Mouse (Mus musculus): ENCODE results near the gene Tubgcp2. TPM values are rescaled to one million over a fixed set of nuclear protein-coding genes. Genes with fewer than 3 reads are reported as not detected.

Tubgcp2 gene
- total and polyA plus RNA-seq, 3 experiments = 27.1 to 43.6 TPM; not detected in 1

- H3K27ac ChIP-seq (ENCODE audit: control insufficient read depth, low read depth, low read length) = no peak overlapping the region
- no peaks in the 10 kb centered on the region for H3K4me1 ChIP-seq (ENCODE audit: control insufficient read depth in 1 of 2, insufficient read depth in 2 of 2, low read length in 2 of 2)
- no peak overlapping the region for H3K9ac ChIP-seq (ENCODE audit: control insufficient read depth, low read depth, low read length, poor library complexity, severe bottlenecking)
- no peak overlapping the region for H3K4me3 ChIP-seq (ENCODE audit: control insufficient read depth in 1 of 2, insufficient read depth in 1 of 2, low read depth in 2 of 2, low read length in 2 of 2)
- H3K27me3 ChIP-seq (ENCODE audit: control insufficient read depth in 1 of 2, insufficient read depth in 2 of 2, low read length in 2 of 2) = no peaks in the 10 kb centered on the region
- no peaks in the 10 kb centered on the region for H3K36me3 ChIP-seq (ENCODE audit: control insufficient read depth in 1 of 2, insufficient read depth in 2 of 2, low read length in 2 of 2)
- TF ChIP-seq MYC (IDR thresholded peaks at IDR 0.05; ENCODE audit: low read depth, low read length) = no peak
- TF ChIP-seq POLR2AphosphoS5 (IDR thresholded peaks at IDR 0.05; ENCODE audit: borderline replicate concordance, low read depth, low read length) = no peak
- TF ChIP-seq ELF1 (IDR thresholded peaks at IDR 0.05; ENCODE audit: low read depth, low read length) = no peak
- TF ChIP-seq EP300 (IDR thresholded peaks at IDR 0.05; ENCODE audit: low read depth in 1 of 2, low read length in 2 of 2) = no peak
- TF ChIP-seq BHLHE40 (IDR thresholded peaks at IDR 0.05; ENCODE audit: borderline replicate concordance, low read depth, low read length) = no peak
- TF ChIP-seq TBP (IDR thresholded peaks at IDR 0.05; ENCODE audit: low read depth, low read length) = no peak
- TF ChIP-seq ZMIZ1 (IDR thresholded peaks at IDR 0.05; ENCODE audit: low read depth, low read length) = no peak
- TF ChIP-seq RAD21 (IDR thresholded peaks at IDR 0.05; ENCODE audit: low read depth, low read length) = no peak
- no peak for TF ChIP-seq JUND (IDR thresholded peaks at IDR 0.05; ENCODE audit: low read depth, low read length)
- no peak for TF ChIP-seq GATA1 (IDR thresholded peaks at IDR 0.05; ENCODE audit: low read depth, low read length)
- no peak for DNase-seq (ENCODE audit: low read depth, low spot score)
- no peaks in the 10 kb centered on the region for H3K79me2 ChIP-seq (ENCODE audit: control insufficient read depth, insufficient read depth, low read length, poor library complexity)
- H3K9me3 ChIP-seq (replicated peaks; ENCODE audit: insufficient read depth, low read length) = no peaks in the 10 kb centered on the region
Observed at GRCm38 (mm10) chr7:140042728-140043127, 6.3 kb upstream of the Tubgcp2 start.

- H3K4me1 ChIP-seq (ENCODE audit: control insufficient read depth in 1 of 2, insufficient read depth in 2 of 2, low read length in 2 of 2) = peaks cover 0 to 11% of the 10 kb centered on the region in 2 experiments; a peak in 2 of 4 replicates
- H3K79me2 ChIP-seq (ENCODE audit: control insufficient read depth, insufficient read depth, low read length, poor library complexity) = peaks cover 9% of the 10 kb centered on the region
- no peak overlapping the region for H3K27ac ChIP-seq (ENCODE audit: control insufficient read depth, low read depth, low read length)
- DNase-seq (ENCODE audit: low read depth, low spot score) = no peak
- no peaks in the 10 kb centered on the region for H3K27me3 ChIP-seq (ENCODE audit: control insufficient read depth in 1 of 2, insufficient read depth in 2 of 2, low read length in 2 of 2)
- TF ChIP-seq TAL1 (IDR thresholded peaks at IDR 0.05; ENCODE audit: low read length) (no peak), NELFE (IDR thresholded peaks at IDR 0.05; ENCODE audit: low read depth, low read length) (no peak), UBTF (IDR thresholded peaks at IDR 0.05; ENCODE audit: borderline replicate concordance, insufficient read depth, low read depth, low read length) (no peak), CHD1 (IDR thresholded peaks at IDR 0.05; ENCODE audit: low read depth, low read length) (no peak), JUND (IDR thresholded peaks at IDR 0.05; ENCODE audit: low read depth, low read length) (no peak), CHD2 (IDR thresholded peaks at IDR 0.05; ENCODE audit: low read length) (no peak), POLR2AphosphoS2 (IDR thresholded peaks at IDR 0.05; ENCODE audit: low read length) (no peak), ZNF384 (IDR thresholded peaks at IDR 0.05; ENCODE audit: low read depth, low read length) (no peak)
- H3K36me3 ChIP-seq (ENCODE audit: control insufficient read depth in 1 of 2, insufficient read depth in 2 of 2, low read length in 2 of 2) = peaks cover 3 to 6% of the 10 kb centered on the region in 2 experiments; a peak in 3 of 4 replicates
- no peak overlapping the region for H3K9ac ChIP-seq (ENCODE audit: control insufficient read depth, low read depth, low read length, poor library complexity, severe bottlenecking)
- H3K4me3 ChIP-seq (ENCODE audit: control insufficient read depth in 1 of 2, insufficient read depth in 1 of 2, low read depth in 2 of 2, low read length in 2 of 2) = peak overlapping the region in 1 of 2 experiments; percentile 89; a peak in 2 of 4 replicates
- no peaks in the 10 kb centered on the region for H3K9me3 ChIP-seq (replicated peaks; ENCODE audit: insufficient read depth, low read length)
Observed at GRCm38 (mm10) chr7:140037171-140037555, 694 bp upstream of the Tubgcp2 start.
